Mouse (Mus musculus) T-helper 2 cell (primary cell): Measurements from ENCODE around the gene Rcl1.

Experiments
- in situ Hi-C: fragments of 300-600 bp; cut with MboI, MseI; formaldehyde crosslinking; loops from one replicate; pipeline ENCODE4 v1.15.1; 2025; ENCODE audit warnings: high pct_unique_total_duplicates

Rcl1 gene

DNA sequence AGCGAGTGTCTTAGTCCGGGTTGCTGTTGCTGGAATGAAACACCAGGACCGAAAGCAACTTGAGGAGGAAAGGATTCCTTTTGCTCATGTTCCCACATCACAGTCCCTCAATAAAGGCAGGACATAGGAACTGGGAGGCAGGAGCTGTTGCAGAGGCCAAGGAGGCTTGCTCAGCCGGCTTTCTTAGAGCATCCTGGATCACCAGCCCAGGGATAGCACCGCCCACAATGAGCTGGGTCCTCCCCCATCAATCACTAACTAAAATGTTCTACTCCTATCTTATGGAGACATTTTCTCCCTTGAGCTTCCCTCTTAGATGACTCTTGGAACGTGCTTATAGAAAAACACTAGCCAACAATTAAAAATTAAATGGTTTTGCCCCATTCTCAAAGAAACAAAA is 48.4 kb downstream of the Rcl1 start:
- in situ Hi-C loops: loop anchor here (10.0 kb wide), 1 partner anchor 85 kb away; no protein-coding TSS in a partner anchor

DNA sequence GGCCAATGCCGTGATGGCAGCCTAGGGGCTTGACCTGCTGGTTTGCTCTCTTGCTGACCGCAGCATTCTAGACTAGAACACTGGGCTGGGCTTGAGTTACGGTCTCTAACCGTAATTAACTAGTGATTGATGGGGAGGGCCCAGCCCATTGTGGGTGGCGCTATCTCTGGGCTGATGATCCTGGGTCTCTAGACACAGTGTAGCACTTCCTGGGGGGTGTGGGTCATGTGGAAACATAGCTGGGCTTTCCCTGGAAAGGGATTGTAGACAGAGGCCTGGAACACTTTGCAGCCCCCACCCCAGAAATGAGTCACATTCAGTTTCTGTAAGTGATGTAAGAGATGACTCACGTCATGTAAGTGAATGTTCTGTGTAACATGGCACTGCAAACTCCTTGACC is 48.9 kb downstream of the Rcl1 start:
- in situ Hi-C loops: loop anchor here (5.0 kb wide), 2 partner anchors 52 to 102 kb away; partner anchors contain the start of gene Jak2

DNA sequence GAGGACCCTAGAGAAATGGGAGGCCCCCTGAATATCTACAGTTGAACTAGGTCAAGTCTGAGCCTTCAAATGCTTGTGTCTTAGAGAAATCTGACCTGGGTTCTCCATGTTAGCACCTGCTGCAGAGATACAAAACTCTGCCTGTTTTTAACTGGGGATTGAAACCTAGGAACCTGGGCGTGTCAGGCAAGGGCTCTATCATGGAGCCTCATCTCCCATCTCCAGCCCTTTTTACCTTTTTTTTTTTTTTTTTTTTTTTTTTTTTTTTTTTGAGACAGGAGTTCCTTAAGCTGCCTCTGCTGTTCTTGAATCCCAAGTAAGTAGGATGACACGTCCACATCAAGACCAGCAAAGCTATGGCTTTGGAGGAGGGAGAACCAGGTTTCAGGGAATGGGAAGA is 50.3 kb downstream of the Rcl1 start:
- in situ Hi-C loops: loop anchor here (5.0 kb wide), 2 partner anchors 51 to 101 kb away; partner anchors contain the start of gene Jak2

DNA sequence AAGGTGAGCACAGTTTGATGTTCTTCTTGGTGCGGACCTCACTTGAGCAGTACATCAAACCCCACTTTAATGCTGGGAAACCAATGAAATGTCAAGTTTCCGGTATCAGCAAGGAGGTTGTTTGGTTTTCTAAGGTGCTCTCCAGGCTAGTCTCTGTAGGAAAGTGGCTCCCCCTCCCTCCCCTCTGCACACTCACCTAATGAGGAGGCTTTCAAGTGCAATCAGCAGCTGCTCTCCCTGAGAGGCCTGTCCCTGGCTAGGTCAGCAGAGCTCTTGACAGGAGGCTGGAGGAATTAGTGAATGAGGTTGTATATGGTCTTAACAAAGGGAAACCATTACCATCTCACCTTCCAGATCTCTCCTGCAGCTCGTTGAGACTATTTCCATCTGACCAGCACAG is 54.4 kb downstream of the Rcl1 start:
- in situ Hi-C loops: no loop called here

DNA sequence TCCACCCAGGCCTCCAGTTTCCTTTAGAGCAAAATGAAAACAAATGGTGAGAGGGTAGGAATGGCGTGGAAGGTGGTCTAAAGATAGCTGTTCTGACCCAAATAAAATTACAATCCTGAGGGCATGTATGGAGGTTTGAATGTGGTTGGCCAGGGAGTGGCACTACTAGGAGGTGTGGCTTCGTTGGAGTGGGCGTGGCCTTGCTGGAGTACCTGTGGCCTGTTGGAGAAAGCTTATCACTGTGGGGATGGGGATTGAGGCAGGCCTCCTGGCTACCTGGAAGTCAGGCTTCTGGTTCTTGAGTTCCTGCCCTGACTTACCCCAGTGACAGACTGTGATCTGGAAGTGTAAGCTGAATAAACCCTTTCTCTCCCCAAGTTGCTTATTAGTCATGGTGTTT is 55.2 kb downstream of the Rcl1 start:
- in situ Hi-C loops: no loop called here

DNA sequence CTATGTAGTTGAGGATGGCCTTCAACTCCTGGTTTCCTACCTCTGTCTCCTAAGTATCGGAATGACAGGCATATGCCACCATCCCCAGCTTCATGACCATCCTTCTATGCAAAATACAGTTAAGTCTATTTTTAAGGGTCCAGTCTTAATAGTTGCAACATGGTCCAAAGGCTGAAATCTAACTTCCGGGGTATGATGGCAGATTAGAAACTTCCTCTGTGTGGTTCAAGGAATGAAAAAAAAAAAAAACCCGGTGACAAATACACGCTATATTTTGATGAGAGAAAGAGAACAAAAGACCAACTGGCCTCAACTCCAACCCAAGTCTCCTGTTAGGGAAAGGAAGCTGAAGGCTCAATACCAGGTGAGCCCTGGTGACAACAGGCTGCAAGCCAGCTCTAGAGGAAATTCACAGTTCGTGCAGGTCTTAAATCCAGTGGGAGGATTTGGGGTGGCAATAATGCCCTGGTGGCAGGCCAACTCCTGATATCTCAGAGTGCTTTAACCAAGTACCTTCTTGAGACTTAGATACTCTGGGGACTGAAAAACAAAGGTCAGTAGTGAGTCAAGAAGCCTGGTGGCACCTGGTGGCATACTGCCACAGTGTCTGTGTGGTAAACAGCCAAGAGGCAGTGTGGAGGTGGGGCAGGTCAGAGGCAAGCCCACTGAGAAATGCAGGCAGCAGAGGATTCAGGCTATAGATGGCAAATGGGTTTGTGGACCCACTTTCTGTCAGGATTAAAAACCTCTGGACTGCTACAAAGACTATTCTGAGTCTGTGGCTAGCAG is 56.7 kb downstream of the Rcl1 start:
- in situ Hi-C loops: no loop called here

DNA sequence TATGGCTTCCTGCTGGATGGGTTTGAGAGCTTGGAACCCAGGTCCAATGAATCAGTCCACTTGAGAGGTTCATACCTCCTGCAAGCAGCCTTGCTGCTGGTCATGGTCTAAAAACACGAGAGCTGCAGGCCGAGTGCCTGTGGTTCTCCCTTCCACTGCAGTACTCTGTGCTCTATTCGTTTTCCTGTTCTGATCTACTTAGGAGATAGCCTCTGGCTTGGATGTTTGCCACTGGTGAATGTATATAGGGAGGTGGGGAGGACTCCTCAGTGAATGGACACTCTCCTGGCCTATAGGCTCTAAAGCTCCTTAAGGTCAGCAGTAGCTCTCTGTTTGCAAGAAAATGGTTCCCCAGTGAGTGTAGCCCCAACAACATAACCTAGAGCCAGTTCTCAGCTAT is 57.3 kb downstream of the Rcl1 start:
- in situ Hi-C loops: no loop called here

DNA sequence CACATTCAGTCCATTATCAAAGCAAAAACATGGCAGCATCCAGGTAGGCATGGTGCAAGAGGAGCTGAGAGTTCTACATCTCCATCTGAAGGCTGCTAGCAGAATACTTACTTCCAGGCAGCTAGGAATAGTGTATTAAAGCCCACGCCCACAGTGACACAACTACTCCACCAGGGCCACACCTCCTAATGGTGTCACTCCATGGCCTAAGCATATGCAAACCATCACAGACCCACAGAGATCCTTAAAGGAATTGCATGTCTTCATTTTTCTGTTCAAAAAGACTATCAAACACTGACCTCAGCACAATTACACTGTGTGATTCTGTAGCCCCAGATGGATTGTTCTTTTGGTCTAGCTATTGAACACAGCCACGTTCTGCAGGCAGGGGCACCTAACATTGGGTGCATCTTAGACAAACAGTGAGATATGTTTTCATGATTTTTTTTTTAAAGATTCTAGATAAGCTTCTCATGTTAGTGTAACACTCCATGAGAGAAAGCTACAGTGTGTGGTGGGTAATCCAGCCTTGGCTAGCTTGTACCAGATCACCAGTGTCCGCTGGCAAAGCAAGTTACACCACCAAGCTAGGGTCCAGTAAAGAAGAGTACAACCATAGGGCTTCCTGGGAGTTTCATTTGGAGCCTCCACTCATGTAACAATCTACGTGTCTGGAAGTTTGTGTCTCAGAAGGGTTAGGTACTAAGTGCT is 62.8 kb downstream of the Rcl1 start:
- in situ Hi-C loops: no loop called here

DNA sequence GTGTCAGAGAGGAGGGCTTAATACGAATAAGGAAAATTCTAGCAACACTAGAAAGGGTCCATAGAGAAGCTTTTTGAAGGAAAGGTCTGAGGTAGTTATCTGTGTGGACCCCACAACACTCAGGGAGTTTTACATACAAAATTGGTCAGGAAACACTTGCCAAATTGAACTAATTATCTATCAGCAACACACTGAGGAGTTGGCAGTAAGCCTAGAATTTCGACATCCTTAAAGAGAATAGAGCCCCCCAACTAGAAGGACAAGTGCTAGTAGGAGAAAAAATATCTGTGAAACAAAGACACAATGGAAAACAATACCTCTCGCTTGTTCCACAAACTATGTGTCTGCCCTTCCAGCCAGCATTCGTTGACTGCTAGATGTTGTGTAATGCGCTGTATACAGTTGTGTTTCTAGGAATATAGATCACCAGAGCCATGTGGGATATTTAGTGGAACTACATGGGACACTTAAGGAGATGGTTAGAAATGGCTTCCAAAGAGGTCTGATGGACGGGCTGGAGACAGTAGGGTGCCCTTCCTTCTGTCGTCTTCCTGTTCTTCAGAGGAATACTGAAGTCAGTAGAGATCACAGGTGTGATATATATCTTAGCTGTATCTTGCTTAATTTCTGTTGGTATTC is 63.5 kb downstream of the Rcl1 start:
- in situ Hi-C loops: no loop called here

DNA sequence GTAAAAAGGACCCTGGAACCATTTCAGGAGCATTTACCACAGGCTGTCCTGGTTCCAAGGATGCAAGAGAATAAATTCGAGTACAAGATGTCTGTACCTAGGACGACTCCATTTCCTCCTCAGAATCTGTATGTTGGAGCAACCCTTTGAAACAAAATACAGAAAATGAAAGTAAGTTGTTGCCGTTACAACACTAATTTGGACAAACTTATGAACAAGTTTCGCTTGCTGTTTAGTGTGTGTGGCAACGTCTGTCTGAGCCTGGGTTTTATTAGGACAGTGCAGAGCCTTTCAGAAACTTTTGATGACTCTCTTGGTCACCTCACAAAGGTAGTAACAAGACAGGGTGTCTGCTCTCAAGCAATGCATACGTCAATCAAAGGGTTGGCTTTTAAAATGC is 66.8 kb downstream of the Rcl1 start:
- in situ Hi-C loops: no loop called here

DNA sequence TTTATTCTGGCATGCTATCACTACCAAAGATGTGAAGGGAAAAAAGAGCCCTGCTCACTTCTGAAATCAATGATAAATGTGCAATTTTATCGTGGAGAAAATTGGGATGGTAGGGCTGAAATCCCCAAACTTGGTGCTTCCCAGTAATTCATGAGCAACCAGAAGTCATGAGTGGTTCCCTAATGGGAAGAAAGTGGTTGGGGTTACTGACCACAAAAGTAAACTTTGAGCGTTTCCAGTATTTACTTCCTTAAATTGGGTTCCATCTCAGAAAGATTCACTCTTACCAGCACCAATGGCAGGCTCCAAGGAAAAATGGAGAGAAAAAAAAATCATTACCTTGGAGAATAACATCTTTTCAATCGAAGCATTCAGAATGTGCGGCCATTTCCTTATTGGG is 79.2 kb downstream of the Rcl1 start:
- in situ Hi-C loops: no loop called here

DNA sequence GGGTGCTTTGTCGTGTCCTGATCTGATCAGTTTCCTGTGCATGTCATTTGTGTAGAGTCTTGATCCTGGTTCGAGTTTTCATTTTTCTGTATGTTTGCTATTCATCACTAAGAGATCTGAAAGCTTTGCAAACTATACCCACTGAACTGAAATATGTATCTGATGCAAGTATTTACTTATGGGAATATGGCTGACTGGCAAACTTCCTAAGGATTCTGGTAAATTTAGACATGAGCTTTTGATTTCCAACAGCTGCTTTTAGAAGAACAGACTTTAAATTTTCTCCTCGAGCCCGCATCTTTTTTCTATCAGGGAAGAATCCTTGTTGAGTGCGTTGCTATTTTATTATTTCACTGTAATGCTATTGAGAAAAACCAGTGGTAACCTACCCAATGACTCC is 81.0 kb downstream of the Rcl1 start:
- in situ Hi-C loops: no loop called here

DNA sequence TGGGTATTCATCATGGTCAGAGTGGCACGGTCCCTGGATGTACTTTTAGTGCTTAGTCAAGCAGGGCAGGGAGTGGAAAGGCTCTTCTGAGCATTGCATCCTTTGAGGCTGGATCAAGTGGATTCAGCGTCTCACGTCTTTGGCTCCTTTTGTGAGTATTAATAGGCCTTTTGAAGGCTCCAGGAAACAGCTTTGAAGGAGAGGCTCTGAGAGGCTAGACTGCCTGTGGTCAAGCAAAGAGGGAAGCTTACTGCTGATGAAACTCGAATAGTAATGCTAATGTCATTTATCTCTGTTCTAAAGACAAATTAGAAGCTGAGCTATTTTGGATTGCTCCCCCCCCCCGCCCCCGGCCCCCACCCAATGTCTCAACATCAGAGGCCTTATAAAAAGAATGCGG is 83.9 kb downstream of the Rcl1 start:
- in situ Hi-C loops: loop anchor here (5.0 kb wide), 1 partner anchor 62 kb away; no protein-coding TSS in a partner anchor

DNA sequence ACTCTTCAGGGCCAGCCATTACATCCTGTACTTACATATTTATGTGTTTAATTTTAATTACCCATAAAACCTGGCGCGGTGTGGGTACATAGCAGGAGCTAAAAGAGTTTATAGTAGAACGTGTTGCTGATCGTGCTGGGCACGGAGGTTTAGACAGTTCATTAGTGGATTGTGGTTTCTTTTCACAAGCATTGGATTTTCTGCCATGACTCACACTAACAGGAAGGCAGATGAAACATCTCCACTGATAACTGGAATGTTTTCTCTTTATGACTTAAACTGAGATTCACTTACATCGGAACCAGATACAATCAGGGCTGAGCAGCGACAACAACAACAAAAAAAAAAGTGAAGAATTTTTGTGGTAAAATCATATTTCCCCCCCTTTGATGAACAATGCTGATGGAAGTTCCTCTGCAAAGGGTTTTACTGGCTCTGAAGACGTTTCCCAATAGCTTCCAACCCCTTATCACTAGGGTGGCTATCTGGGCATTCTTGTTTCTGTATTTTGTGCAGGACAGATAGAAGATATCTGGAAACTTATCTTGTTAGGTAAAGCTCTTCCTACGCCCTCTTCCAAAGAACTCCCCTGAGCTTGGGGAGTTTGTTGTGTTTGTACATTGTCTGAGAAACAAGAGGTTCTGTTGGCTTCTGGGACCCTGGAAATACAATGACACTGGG is 84.5 kb downstream of the Rcl1 start:
- in situ Hi-C loops: loop anchor here (5.0 kb wide), 1 partner anchor 62 kb away; no protein-coding TSS in a partner anchor

DNA sequence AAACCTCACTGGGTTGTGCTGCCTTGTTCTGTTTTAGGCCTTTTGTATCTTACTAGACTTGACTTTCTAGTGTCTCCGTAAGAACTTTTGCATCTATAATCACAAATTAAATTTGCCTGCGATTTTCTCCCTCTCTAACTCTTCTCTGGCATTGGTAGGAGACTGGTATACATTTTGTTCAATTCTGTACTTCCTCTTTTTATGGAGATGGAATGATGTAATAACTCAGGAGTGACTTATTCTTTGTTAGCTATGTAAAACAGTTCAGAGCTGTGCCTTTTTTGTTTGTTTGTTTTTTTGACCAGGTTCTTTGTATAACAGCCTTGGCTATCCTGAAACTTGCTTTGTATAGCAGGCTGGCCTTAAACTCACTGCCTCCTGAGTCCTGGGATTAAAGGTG is 87.7 kb downstream of the Rcl1 start:
- in situ Hi-C loops: loop anchor here (5.0 kb wide), 1 partner anchor 58 kb away; no protein-coding TSS in a partner anchor
